Mouse (Mus musculus) midbrain, embryonic 11.5 days (tissue): ENCODE results near the gene Slamf7. TPM values are rescaled to one million over a fixed set of nuclear protein-coding genes. Genes with fewer than 3 reads are reported as not detected.
"Not testable (repeated sequence)": the region's sequence is repeated elsewhere in the genome, so short reads cannot be mapped to it uniquely, and the experiment has no call there.

Source experiments
- ATAC-seq: fragments of 200-750 bp; cut with Nextera tagmentation; 2 replicates; pipeline ENCODE4 v1.8.0; 2017; ENCODE audit warnings: moderate TSS enrichment, moderate library complexity; ENCODE audit not compliant: low FRiP score
- DNase-seq: peaks from one replicate; pipeline ENCODE4 v3.0.0; 2015; ENCODE audit warnings: low spot score; ENCODE audit errors: missing footprints
- H3K27ac ChIP-seq: fragments of 300-500 bp; sonication (generic); 2 replicates; pipeline ENCODE4 v1.5.1; 2014; ENCODE audit warnings: low read depth, low read length
- H3K27me3 ChIP-seq: fragments of 300-500 bp; sonication (generic); 2 replicates; pipeline ENCODE4 v1.6.1; 2014; ENCODE audit warnings: mild to moderate bottlenecking, low read length, moderate library complexity, mixed read lengths; ENCODE audit not compliant: control insufficient read depth, insufficient read depth
- H3K36me3 ChIP-seq: fragments of 300-500 bp; sonication (generic); 2 replicates; pipeline ENCODE4 v1.6.1; 2014; ENCODE audit warnings: mild to moderate bottlenecking, low read length, moderate library complexity, mixed read lengths; ENCODE audit not compliant: control insufficient read depth, insufficient read depth
- H3K4me1 ChIP-seq: fragments of 300-500 bp; sonication (generic); 2 replicates; pipeline ENCODE4 v1.6.1; 2014; ENCODE audit warnings: low read length; ENCODE audit not compliant: control insufficient read depth, insufficient read depth
- H3K4me2 ChIP-seq: fragments of 300-500 bp; sonication (generic); 2 replicates; pipeline ENCODE4 v1.6.1; 2014; ENCODE audit warnings: mild to moderate bottlenecking, moderate library complexity
- H3K4me3 ChIP-seq: fragments of 300-500 bp; sonication (generic); 2 replicates; pipeline ENCODE4 v1.5.1; 2014; ENCODE audit warnings: low read depth, low read length
- H3K9ac ChIP-seq: fragments of 300-500 bp; sonication (generic); 2 replicates; pipeline ENCODE4 v1.6.1; 2014; ENCODE audit warnings: low read length
- H3K9me3 ChIP-seq: fragments of 300-500 bp; sonication (generic); 2 replicates; pipeline ENCODE4 v1.6.1; 2016; ENCODE audit warnings: low read length; ENCODE audit not compliant: control insufficient read depth
- whole genome bisulfite sequencing: fragments of 180-500 bp; shearing (Covaris S2); extraction: QIAGEN DNeasy Blood & Tissue Kit; methylation state at CpG from one replicate; pipeline ENCODE4 v1.1.7; 2014; 5-methylcytosine and 5-hydroxymethylcytosine counted together
- polyA plus RNA-seq: library from polyadenylated mRNA; unstranded; fragments of >200 nt; fragmentation: Nextera tagmentation; extraction: Ambion mirVana; gene quantifications from 2 replicates; pipeline ENCODE4 v1.2.1, GENCODE M21; 2014

Gene Slamf7
- polyA plus RNA-seq, 1 experiment from 2014 or later: not detected

- ATAC-seq (no peak), DNase-seq (no peak)
- H3K4me3 ChIP-seq: no peak overlapping the region
- H3K4me2 ChIP-seq: no peak overlapping the region
- H3K27me3 ChIP-seq: no peaks in the 10 kb centered on the region
- no peaks in the 10 kb centered on the region for H3K36me3 ChIP-seq
- no peaks in the 10 kb centered on the region for H3K9me3 ChIP-seq
- no peak overlapping the region for H3K27ac ChIP-seq
- no peaks in the 10 kb centered on the region for H3K4me1 ChIP-seq
- H3K9ac ChIP-seq: no peak overlapping the region
- WGBS: 71% methylated on average over 5 of the region's 5 CpGs
Observed at GRCm38 (mm10) chr1:171672854-171673475, 20.1 kb upstream of the Slamf7 start.

- not testable (repeated sequence) for H3K9me3 ChIP-seq, H3K36me3 ChIP-seq, H3K4me3 ChIP-seq, ATAC-seq, H3K27ac ChIP-seq, H3K9ac ChIP-seq, H3K27me3 ChIP-seq, H3K4me1 ChIP-seq, DNase-seq, H3K4me2 ChIP-seq
- WGBS: 88% methylated on average over 2 of the region's 2 CpGs
Observed at GRCm38 (mm10) chr1:171672451-171672850, 19.6 kb upstream of the Slamf7 start.

GRCm38 (mm10) chr1:171667160-171667559 is 14.3 kb upstream of the Slamf7 start:
- no peaks in the 10 kb centered on the region for H3K9me3 ChIP-seq
- H3K27ac ChIP-seq: no peak overlapping the region
- H3K27me3 ChIP-seq: no peaks in the 10 kb centered on the region
- no peaks in the 10 kb centered on the region for H3K36me3 ChIP-seq
- DNase-seq: no peak
- no peak overlapping the region for H3K4me3 ChIP-seq
- no peaks in the 10 kb centered on the region for H3K4me1 ChIP-seq
- no peak overlapping the region for H3K4me2 ChIP-seq
- 78% methylated on average over 1 of the region's 1 CpGs for WGBS
- H3K9ac ChIP-seq: no peak overlapping the region
- ATAC-seq: no peak

GRCm38 (mm10) chr1:171666350-171666749 is 13.5 kb upstream of the Slamf7 start:
- 87% methylated on average over 6 of the region's 6 CpGs for WGBS
- Histone ChIP-seq H3K4me3 (no peak overlapping the region), H3K27ac (no peak overlapping the region), H3K4me2 (no peak overlapping the region), H3K9me3 (no peaks in the 10 kb centered on the region), H3K27me3 (no peaks in the 10 kb centered on the region), H3K36me3 (no peaks in the 10 kb centered on the region), H3K4me1 (no peaks in the 10 kb centered on the region), H3K9ac (no peak overlapping the region)
- ATAC-seq (no peak), DNase-seq (no peak)

- ATAC-seq: no peak
- H3K9me3 ChIP-seq: no peaks in the 10 kb centered on the region
- DNase-seq: no peak
- H3K27ac ChIP-seq: no peak overlapping the region
- no peaks in the 10 kb centered on the region for H3K27me3 ChIP-seq
- no peaks in the 10 kb centered on the region for H3K4me1 ChIP-seq
- H3K4me3 ChIP-seq: no peak overlapping the region
- WGBS: 87% methylated on average over 2 of the region's 2 CpGs
- no peak overlapping the region for H3K4me2 ChIP-seq
- no peak overlapping the region for H3K9ac ChIP-seq
- no peaks in the 10 kb centered on the region for H3K36me3 ChIP-seq
Observed at GRCm38 (mm10) chr1:171663757-171664156, 10.9 kb upstream of the Slamf7 start.

- H3K4me3 ChIP-seq: no peak overlapping the region
- H3K4me2 ChIP-seq: no peak overlapping the region
- H3K9ac ChIP-seq: no peak overlapping the region
- H3K27ac ChIP-seq: no peak overlapping the region
- no peaks in the 10 kb centered on the region for H3K4me1 ChIP-seq
- H3K27me3 ChIP-seq: no peaks in the 10 kb centered on the region
- ATAC-seq: no peak
- DNase-seq: no peak
- WGBS: 67% methylated on average over 2 of the region's 2 CpGs
- no peaks in the 10 kb centered on the region for H3K9me3 ChIP-seq
- H3K36me3 ChIP-seq: no peaks in the 10 kb centered on the region
Observed at GRCm38 (mm10) chr1:171661482-171661881, 8.6 kb upstream of the Slamf7 start.

- Histone ChIP-seq H3K4me1 (no peaks in the 10 kb centered on the region), H3K27ac (no peak overlapping the region), H3K4me3 (no peak overlapping the region), H3K9me3 (no peaks in the 10 kb centered on the region), H3K4me2 (no peak overlapping the region), H3K27me3 (no peaks in the 10 kb centered on the region), H3K36me3 (no peaks in the 10 kb centered on the region), H3K9ac (no peak overlapping the region)
- WGBS: 95% methylated on average over 1 of the region's 1 CpGs
- DNase-seq (no peak), ATAC-seq (no peak)
Observed at GRCm38 (mm10) chr1:171660423-171660822, 7.6 kb upstream of the Slamf7 start.

- Histone ChIP-seq H3K9ac (no peak overlapping the region), H3K36me3 (no peaks in the 10 kb centered on the region), H3K27me3 (no peaks in the 10 kb centered on the region), H3K4me1 (no peaks in the 10 kb centered on the region), H3K4me3 (no peak overlapping the region), H3K4me2 (no peak overlapping the region), H3K9me3 (no peaks in the 10 kb centered on the region), H3K27ac (no peak overlapping the region)
- ATAC-seq (no peak), DNase-seq (no peak)
- 85% methylated on average over 5 of the region's 5 CpGs for WGBS
Observed at GRCm38 (mm10) chr1:171658561-171658991, 5.7 kb upstream of the Slamf7 start.

- Histone ChIP-seq H3K4me2 (no peak overlapping the region), H3K36me3 (no peaks in the 10 kb centered on the region), H3K27ac (no peak overlapping the region), H3K9ac (no peak overlapping the region), H3K9me3 (no peaks in the 10 kb centered on the region), H3K27me3 (no peaks in the 10 kb centered on the region), H3K4me3 (no peak overlapping the region), H3K4me1 (no peaks in the 10 kb centered on the region)
- ATAC-seq (no peak), DNase-seq (no peak)
- 72% methylated on average over 8 of the region's 8 CpGs for WGBS
Observed at GRCm38 (mm10) chr1:171648840-171649239, 4.0 kb downstream of the Slamf7 start.
